Mouse (Mus musculus) brain, adult 2 months (tissue): ENCODE measurements at regions not wholly inside any gene's neighbourhood (a gene's known extent, or its start where the extent isn't known, plus 50 kb on each side); places are given as distances from the start of the nearest gene placed in this dataset.

Experiments
- DNase-seq: peaks from one replicate; pipeline ENCODE4 v3.0.0; 2011; ENCODE audit warnings: low read depth, low spot score

GRCm38 (mm10) chr5:53381492-53382199 is 84.3 kb upstream of the Rbpj start:
- peak; percentile 75 for DNase-seq

- no peak for DNase-seq
Observed at GRCm38 (mm10) chr5:53384026-53384425, 81.9 kb upstream of the Rbpj start.

- no peak for DNase-seq
Observed at GRCm38 (mm10) chr5:53385513-53386148, 80.3 kb upstream of the Rbpj start.

- no peak for DNase-seq
Observed at GRCm38 (mm10) chr5:53393571-53393970, 72.4 kb upstream of the Rbpj start.

GRCm38 (mm10) chr5:53394560-53394959 is 71.4 kb upstream of the Rbpj start:
- no peak for DNase-seq

- DNase-seq = no peak
Observed at GRCm38 (mm10) chr5:53398428-53399058, 67.4 kb upstream of the Rbpj start.

- DNase-seq = no peak
Observed at GRCm38 (mm10) chr5:53401093-53401492, 64.9 kb upstream of the Rbpj start.

GRCm38 (mm10) chr5:53402022-53402421 is 63.9 kb upstream of the Rbpj start:
- no peak for DNase-seq

GRCm38 (mm10) chr5:53402619-53403151 is 63.3 kb upstream of the Rbpj start:
- DNase-seq = no peak

GRCm38 (mm10) chr5:53405929-53406328 is 60.0 kb upstream of the Rbpj start:
- no peak for DNase-seq

- no peak for DNase-seq
Observed at GRCm38 (mm10) chr5:53407646-53408045, 58.3 kb upstream of the Rbpj start.

- no peak for DNase-seq
Observed at GRCm38 (mm10) chr5:53408235-53408634, 57.7 kb upstream of the Rbpj start.

GRCm38 (mm10) chr5:53409740-53410139 is 56.2 kb upstream of the Rbpj start:
- DNase-seq = no peak

GRCm38 (mm10) chr5:53412391-53413075 is 53.4 kb upstream of the Rbpj start:
- no peak for DNase-seq

GRCm38 (mm10) chr5:53413677-53414076 is 52.3 kb upstream of the Rbpj start:
- DNase-seq = no peak

- no peak for DNase-seq
Observed at GRCm38 (mm10) chr5:53415472-53415871, 50.5 kb upstream of the Rbpj start.
